Mouse (Mus musculus): ENCODE results near the gene Jmjd7.
A peak's percentile ranks its signal among the peaks of the same experiment; 100 is the strongest.

Gene Jmjd7

GRCm38 (mm10) chr2:120011462-120012200 lies 15.7 kb upstream of the Jmjd7 start:
- DNase-seq (ENCODE audit: low read depth, low spot score): peak; percentile 57

- no peak for DNase-seq (ENCODE audit: low read depth, low spot score)
Observed at GRCm38 (mm10) chr2:120012924-120013323, 14.4 kb upstream of the Jmjd7 start.

GRCm38 (mm10) chr2:120013831-120014486 lies 13.3 kb upstream of the Jmjd7 start:
- DNase-seq (ENCODE audit: low read depth, low spot score): no peak

- DNase-seq (ENCODE audit: low read depth, low spot score): no peak
Observed at GRCm38 (mm10) chr2:120015882-120016281, 11.4 kb upstream of the Jmjd7 start.

- no peak for DNase-seq (ENCODE audit: low read depth, low spot score)
Observed at GRCm38 (mm10) chr2:120017599-120017998, 9.7 kb upstream of the Jmjd7 start.

GRCm38 (mm10) chr2:120024337-120024736 lies 2.9 kb upstream of the Jmjd7 start:
- no peak for DNase-seq (ENCODE audit: low read depth, low spot score)

- DNase-seq (ENCODE audit: low read depth, low spot score): peak; percentile 30
Observed at GRCm38 (mm10) chr2:120027950-120028331, 658 bp downstream of the Jmjd7 start.

GRCm38 (mm10) chr2:120030380-120030779 lies 3.1 kb downstream of the Jmjd7 start:
- no peak for DNase-seq (ENCODE audit: low read depth, low spot score)

GRCm38 (mm10) chr2:120032726-120033467 lies 5.6 kb downstream of the Jmjd7 start, which contains the start of gene Pla2g4b:
TSS of gene Pla2g4b (plus strand) at chr2:120033417.
- no peak for DNase-seq (ENCODE audit: low read depth, low spot score)

GRCm38 (mm10) chr2:120033726-120034125 lies 6.4 kb downstream of the Jmjd7 start:
- no peak for DNase-seq (ENCODE audit: low read depth, low spot score)

- no peak for DNase-seq (ENCODE audit: low read depth, low spot score)
Observed at GRCm38 (mm10) chr2:120037744-120038143, 10.5 kb downstream of the Jmjd7 start.

GRCm38 (mm10) chr2:120040991-120041390 lies 13.7 kb downstream of the Jmjd7 start:
- DNase-seq (ENCODE audit: low read depth, low spot score): no peak

- DNase-seq (ENCODE audit: low read depth, low spot score): no peak
Observed at GRCm38 (mm10) chr2:120044101-120044603, 16.9 kb downstream of the Jmjd7 start.

- no peak for DNase-seq (ENCODE audit: low read depth, low spot score)
Observed at GRCm38 (mm10) chr2:120044676-120045075, 17.4 kb downstream of the Jmjd7 start.

- no peak for DNase-seq (ENCODE audit: low read depth, low spot score)
Observed at GRCm38 (mm10) chr2:120046486-120047310, 19.4 kb downstream of the Jmjd7 start.

- DNase-seq (ENCODE audit: low read depth, low spot score): no peak
Observed at GRCm38 (mm10) chr2:120048173-120048572, 20.9 kb downstream of the Jmjd7 start.

GRCm38 (mm10) chr2:120049632-120050274 lies 22.5 kb downstream of the Jmjd7 start:
- no peak for DNase-seq (ENCODE audit: low read depth, low spot score)

- DNase-seq (ENCODE audit: low read depth, low spot score): no peak
Observed at GRCm38 (mm10) chr2:120051405-120051804, 24.1 kb downstream of the Jmjd7 start.

GRCm38 (mm10) chr2:120054771-120055552 lies 27.7 kb downstream of the Jmjd7 start:
- no peak for DNase-seq (ENCODE audit: low read depth, low spot score)

GRCm38 (mm10) chr2:120055923-120056322 lies 28.6 kb downstream of the Jmjd7 start:
- no peak for DNase-seq (ENCODE audit: low read depth, low spot score)

All from CD4-positive helper T cell, adult 2 months (primary cell).